Mouse (Mus musculus): ENCODE measurements around the gene Bag6.

- TF ChIP-seq TCF12 (IDR thresholded peaks at IDR 0.05; ENCODE audit: insufficient read depth, poor library complexity, severe bottlenecking) (no peak), POLR2A (IDR thresholded peaks at IDR 0.05; ENCODE audit: insufficient read length, low read depth) (no peak), USF1 (IDR thresholded peaks at IDR 0.05; ENCODE audit: low read depth) (no peak), MYOG (IDR thresholded peaks at IDR 0.05; ENCODE audit: control insufficient read depth in 1 of 3, insufficient read depth in 1 of 3, insufficient read length in 2 of 3, low read depth in 2 of 3) (no peak), MAX (IDR thresholded peaks at IDR 0.05; ENCODE audit: low read depth) (no peak), TCF3 (IDR thresholded peaks at IDR 0.05; ENCODE audit: insufficient read length, low read depth) (no peak), POLR2AphosphoS2 (IDR thresholded peaks at IDR 0.05; ENCODE audit: insufficient read length, low read depth) (no peak), E2F4 (IDR thresholded peaks at IDR 0.05; ENCODE audit: insufficient read depth) (no peak), MYOD1 (IDR thresholded peaks at IDR 0.05; ENCODE audit: control insufficient read depth in 1 of 3, insufficient read length in 2 of 3, low read depth in 2 of 3) (no peak), CEBPB (IDR thresholded peaks at IDR 0.05; ENCODE audit: insufficient read depth, poor library complexity, severe bottlenecking) (no peak), SRF (IDR thresholded peaks at IDR 0.05; ENCODE audit: control insufficient read depth, insufficient read length, low read depth) (no peak)
Observed at GRCm38 (mm10) chr17:35103221-35103690, 31.7 kb upstream of the Bag6 start.

Data from myocyte (in vitro differentiated cells).